Mouse (Mus musculus): Measurements from ENCODE around the gene Dlx6. TPM values are rescaled to one million over a fixed set of nuclear protein-coding genes. Genes with fewer than 3 reads are reported as not detected.

Dlx6 gene
- polyA plus RNA-seq, 1 experiment from 2014 or later, result not detected

DNA sequence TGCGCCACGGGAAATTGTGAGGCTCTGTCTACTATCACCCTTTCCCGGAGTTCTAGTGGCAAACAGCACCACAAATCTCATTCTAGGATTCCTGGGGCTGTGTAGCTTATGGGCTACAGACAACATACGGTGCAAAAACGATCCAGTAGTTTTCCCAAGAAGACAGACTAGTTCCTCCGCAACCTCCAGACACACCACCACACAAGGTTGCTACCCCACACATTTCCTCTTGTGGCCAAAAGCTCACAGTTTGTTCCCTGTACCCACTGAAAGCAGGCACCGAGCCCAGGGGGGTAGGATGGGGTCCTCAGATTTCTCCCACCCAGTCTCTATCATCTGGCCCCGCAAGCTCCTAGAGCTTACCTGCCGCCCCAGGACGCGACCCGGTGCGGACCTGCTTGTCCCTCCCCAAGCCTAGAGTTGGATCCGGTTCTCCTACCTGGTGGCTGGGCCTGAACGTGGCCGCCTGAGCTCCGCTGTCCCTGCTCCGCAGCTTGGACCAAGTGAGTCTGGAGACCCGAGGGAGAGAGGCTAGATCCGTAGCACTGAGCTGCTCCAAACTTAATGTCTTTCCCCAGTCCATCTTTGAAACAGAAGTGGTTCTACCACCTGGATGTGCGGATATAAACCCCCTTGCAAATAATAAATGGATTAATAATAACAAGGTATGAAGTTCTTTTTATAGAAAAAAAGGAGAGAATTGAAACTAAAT, 1.9 kb upstream of the Dlx6 start:
- no peak overlapping the region for H3K4me3 ChIP-seq
- H3K9ac ChIP-seq, result no peak overlapping the region
- no peaks in the 10 kb centered on the region for H3K9me3 ChIP-seq
- H3K27ac ChIP-seq, result no peak overlapping the region
- H3K27me3 ChIP-seq (replicated peaks), result peaks cover 92% of the 10 kb centered on the region
- H3K36me3 ChIP-seq, result no peaks in the 10 kb centered on the region
- under 1% methylated on average over 21 of the region's 21 CpGs for WGBS
- no peak overlapping the region for H3K4me2 ChIP-seq (replicated peaks)
- peaks cover 27% of the 10 kb centered on the region for H3K4me1 ChIP-seq
- no peak for ATAC-seq (ENCODE audit: low FRiP score, low read depth)

DNA sequence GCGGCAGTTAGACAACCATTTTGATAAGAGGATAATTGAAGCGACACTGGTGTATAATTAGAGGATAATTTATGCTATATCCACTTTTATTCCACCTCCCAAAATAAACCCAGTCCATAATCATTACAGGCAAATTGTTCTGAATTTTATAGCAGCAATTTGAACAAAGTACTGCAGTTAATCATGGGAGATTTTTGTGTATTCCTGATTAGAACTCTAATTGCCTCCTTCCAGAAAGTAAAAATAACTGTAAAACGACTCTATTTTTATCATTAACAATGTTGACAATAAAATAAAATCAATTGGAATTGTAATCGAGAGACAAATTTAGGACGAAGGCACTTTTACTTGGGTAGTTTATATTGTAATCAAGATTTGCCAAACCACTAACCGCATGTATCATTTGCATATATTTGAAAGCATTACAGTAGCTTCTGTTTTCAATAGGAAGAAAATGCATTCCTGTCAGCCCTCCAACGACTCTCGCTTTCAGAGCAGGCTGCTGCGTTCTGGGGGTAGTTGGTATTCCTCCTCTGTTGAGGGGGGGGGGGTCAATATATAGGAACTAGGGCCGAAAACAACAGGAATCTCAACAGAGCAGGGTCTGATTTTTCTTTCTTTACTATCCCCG, 1.2 kb upstream of the Dlx6 start:
- no peak overlapping the region; the same call in 1 of the 2 replicates for H3K4me3 ChIP-seq
- ATAC-seq (ENCODE audit: low FRiP score, low read depth), result no peak
- H3K27me3 ChIP-seq (replicated peaks), result peaks cover 92% of the 10 kb centered on the region
- no peaks in the 10 kb centered on the region for H3K36me3 ChIP-seq
- H3K4me2 ChIP-seq (replicated peaks), result no peak overlapping the region
- WGBS, result under 1% methylated on average over 11 of the region's 11 CpGs
- H3K9ac ChIP-seq, result no peak overlapping the region
- H3K9me3 ChIP-seq, result no peaks in the 10 kb centered on the region
- H3K27ac ChIP-seq, result no peak overlapping the region
- H3K4me1 ChIP-seq, result peaks cover 27% of the 10 kb centered on the region

DNA sequence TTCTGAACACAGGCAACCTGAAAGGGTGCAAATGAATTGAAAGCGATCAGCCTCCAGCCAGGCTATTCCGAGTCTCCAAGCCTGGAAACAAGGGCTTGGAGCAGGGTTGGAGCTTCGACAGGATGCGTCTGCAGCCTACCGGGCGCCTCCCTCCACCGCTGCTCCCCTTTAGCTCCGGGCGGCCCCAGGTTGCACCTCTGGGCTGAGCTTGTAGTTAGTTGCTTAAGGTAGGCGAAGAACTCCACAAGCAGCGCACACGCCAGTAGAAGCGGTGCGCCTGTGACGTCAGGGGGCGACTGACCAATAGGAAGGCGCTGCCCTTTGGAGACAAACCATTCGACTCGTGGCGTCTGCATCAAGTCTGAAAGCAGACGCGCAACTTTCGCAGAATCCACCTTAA, 523 bp upstream of the Dlx6 start:
- peaks cover 27% of the 10 kb centered on the region for H3K4me1 ChIP-seq
- WGBS, result under 1% methylated on average over 23 of the region's 23 CpGs
- no peaks in the 10 kb centered on the region for H3K9me3 ChIP-seq
- H3K36me3 ChIP-seq, result no peaks in the 10 kb centered on the region
- peak overlapping the region; percentile 36 for H3K4me3 ChIP-seq
- peaks cover 94% of the 10 kb centered on the region for H3K27me3 ChIP-seq (replicated peaks)
- peak overlapping the region; percentile 82 for H3K4me2 ChIP-seq (replicated peaks)
- no peak overlapping the region for H3K27ac ChIP-seq
- no peak overlapping the region for H3K9ac ChIP-seq
- ATAC-seq (ENCODE audit: low FRiP score, low read depth), result peak; percentile 78

DNA sequence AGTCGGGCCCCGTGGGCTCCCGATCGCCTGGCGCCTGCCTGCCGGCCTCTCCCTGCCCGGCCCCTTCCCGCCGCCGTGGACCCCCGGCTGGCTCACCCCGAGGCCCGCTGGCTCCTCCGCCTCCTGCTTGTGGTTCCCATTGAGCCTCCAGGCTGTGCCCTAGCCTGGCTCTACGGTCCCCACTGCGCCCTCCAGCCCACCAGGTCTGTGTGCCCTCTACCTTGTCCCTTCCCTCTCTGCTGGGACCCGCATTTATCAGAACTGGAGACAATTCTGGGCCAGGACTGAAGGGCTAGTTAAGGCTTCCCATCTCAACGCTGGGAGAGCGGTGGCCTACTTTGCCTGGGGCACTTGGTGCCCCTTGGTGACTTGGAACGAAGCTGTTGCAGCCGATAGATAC, 821 bp downstream of the Dlx6 start:
- WGBS, result 1% methylated on average over 21 of the region's 21 CpGs
- H3K4me3 ChIP-seq, result peak overlapping the region; percentile 36
- peaks cover 27% of the 10 kb centered on the region for H3K4me1 ChIP-seq
- H3K27ac ChIP-seq, result no peak overlapping the region
- ATAC-seq (ENCODE audit: low FRiP score, low read depth), result peak; percentile 48; the same call in 1 of the 2 replicates
- no peaks in the 10 kb centered on the region for H3K9me3 ChIP-seq
- no peak overlapping the region for H3K9ac ChIP-seq
- H3K27me3 ChIP-seq (replicated peaks), result peaks cover 93% of the 10 kb centered on the region
- H3K36me3 ChIP-seq, result no peaks in the 10 kb centered on the region
- peak overlapping the region; percentile 82 for H3K4me2 ChIP-seq (replicated peaks)

DNA sequence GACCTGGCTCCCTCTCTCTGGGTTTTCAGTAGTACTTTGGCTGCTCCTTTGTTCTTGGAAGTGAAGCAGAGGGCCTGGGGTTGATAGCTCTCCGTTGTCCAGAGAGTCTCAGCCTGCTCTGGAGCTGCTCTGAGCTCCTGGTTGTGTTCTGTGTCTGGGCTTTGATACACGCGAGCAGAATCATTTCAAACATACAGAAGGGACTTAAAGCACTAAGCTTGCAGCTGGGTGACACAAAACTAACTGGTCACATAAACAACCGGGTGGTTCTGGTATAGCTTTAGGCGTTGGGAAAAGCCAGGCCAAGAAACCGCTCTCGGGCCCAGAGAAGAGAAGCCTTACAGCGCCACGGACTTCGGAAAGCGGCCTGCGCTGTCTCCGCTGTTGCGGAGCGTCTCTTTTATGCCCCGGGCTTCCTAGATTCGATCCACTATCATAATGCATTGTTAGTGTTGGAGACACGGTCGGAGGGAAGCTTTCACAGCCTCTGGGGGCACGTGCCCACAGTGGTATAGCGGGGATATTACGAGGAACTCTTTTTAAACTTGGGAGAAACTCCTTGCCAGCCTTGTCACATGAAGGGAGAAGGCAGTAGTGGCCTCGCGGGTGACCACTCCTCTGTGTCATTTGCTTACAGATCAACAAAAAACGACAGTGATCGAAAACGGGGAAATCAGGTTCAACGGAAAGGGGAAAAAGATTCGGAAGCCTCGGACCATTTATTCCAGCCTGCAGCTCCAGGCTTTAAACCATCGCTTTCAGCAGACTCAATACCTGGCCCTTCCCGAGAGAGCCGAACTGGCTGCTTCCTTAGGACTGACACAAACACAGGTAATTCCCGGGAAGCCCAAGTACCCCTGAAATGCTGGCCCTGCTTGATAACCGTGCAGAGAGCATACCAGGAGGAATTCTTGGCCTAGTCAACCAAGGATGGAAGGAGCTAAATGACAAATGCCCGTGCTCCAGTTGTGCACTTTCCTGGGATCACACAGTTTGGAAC, 1.6 kb downstream of the Dlx6 start:
- Histone ChIP-seq H3K9me3 (no peaks in the 10 kb centered on the region), H3K27ac (no peak overlapping the region), H3K27me3 (replicated peaks) (peaks cover 91% of the 10 kb centered on the region), H3K36me3 (no peaks in the 10 kb centered on the region), H3K4me2 (replicated peaks) (no peak overlapping the region), H3K4me3 (no peak overlapping the region), H3K4me1 (peaks cover 27% of the 10 kb centered on the region), H3K9ac (no peak overlapping the region)
- under 1% methylated on average over 36 of the region's 36 CpGs for WGBS
- no peak for ATAC-seq (ENCODE audit: low FRiP score, low read depth)

DNA sequence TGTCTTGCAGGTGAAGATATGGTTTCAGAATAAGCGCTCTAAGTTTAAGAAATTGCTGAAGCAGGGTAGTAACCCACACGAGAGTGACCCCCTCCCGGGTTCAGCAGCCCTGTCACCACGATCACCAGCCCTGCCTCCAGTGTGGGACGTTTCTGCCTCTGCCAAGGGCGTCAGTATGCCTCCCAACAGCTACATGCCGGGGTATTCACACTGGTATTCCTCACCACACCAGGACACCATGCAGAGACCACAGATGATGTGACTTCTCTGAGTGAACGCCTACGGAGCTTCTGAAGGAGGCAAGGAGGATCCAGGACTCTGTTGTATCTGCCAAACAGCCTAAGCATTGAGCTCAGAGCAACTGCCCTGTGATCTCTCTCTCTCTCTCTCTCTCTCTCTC, 3.9 kb downstream of the Dlx6 start:
- Histone ChIP-seq H3K4me3 (no peak overlapping the region), H3K4me2 (replicated peaks) (no peak overlapping the region), H3K4me1 (peaks cover 19% of the 10 kb centered on the region), H3K27me3 (replicated peaks) (peaks cover 95% of the 10 kb centered on the region), H3K27ac (no peak overlapping the region), H3K36me3 (no peaks in the 10 kb centered on the region), H3K9ac (no peak overlapping the region), H3K9me3 (no peaks in the 10 kb centered on the region)
- ATAC-seq (ENCODE audit: low FRiP score, low read depth), result no peak
- WGBS, result 3% methylated on average over 9 of the region's 9 CpGs

DNA sequence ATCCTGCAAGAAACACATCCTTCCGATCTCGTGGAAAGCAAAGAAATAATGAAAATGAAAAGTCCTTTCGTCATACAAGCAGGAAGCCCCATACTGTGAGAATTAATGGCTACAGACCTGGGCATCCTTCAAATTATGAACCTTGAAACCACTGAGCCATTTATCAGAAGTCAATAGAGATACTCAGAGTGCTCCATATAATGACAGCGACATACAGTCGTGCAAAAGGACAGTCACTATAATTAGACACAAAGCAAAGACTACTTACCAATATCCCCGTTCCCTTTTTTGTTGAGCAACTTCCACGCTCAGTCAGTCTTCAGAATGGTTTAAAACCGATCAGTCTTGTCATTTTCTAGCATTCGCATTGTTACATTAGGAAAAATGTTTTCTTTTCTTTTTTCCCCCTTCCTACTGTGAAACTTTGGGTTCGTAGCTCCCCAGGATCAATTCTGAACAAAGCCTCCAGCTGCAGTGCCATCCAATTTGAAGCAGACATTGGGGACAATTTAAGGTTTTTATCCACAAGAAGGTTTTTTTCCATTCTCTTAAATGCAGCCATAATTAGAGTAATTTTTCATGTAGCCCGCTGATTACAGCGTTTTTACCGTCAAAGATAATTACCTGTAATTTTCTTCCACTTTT, 6.0 kb downstream of the Dlx6 start:
- WGBS, result 2% methylated on average over 13 of the region's 13 CpGs
- H3K4me2 ChIP-seq (replicated peaks), result no peak overlapping the region
- H3K9me3 ChIP-seq, result no peaks in the 10 kb centered on the region
- no peak for ATAC-seq (ENCODE audit: low FRiP score, low read depth)
- peaks cover 96% of the 10 kb centered on the region for H3K27me3 ChIP-seq (replicated peaks)
- H3K9ac ChIP-seq, result no peak overlapping the region
- no peak overlapping the region for H3K27ac ChIP-seq
- H3K4me1 ChIP-seq, result peaks cover under 1% of the 10 kb centered on the region
- no peak overlapping the region for H3K4me3 ChIP-seq
- H3K36me3 ChIP-seq, result no peaks in the 10 kb centered on the region

DNA sequence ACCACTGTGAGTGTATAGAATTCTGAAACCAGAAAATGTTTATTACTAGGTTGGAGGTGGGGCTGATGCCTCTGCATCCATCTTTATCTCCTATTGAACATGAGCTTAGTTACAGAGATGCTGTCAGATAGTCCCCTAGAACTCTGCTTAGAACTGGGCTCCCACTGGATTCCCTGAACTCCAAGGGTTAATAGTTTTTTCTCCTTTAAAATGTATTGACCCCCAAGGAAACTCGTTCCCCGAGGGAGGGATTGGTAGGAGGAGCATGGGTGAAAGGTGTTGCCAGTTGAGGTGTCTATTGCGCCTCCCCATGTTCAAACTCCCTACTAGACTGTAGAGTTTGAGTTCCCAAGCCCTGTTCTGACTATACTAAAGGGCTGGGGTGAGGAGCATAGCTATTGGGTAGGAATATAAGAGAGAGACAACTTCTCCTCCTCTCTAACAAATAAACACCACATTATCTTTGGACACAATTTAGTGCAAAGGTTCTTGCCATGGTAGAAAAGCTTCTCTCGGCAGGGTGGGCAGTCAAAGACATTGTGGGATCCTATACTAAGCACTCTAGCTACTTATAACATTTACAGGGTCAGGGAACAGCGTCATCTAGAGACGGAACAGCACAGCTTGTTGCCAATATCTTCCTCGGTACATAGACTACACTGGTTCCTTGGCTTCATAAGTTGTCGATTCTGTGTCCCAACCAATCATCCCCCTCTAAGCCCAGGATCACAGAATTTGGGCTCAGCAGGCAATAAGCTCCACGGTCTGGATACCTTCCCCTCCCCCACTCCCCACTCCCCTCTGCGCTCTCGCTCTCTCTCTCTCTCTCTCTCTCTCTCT, 7.0 kb downstream of the Dlx6 start:
- WGBS, result 2% methylated on average over 11 of the region's 11 CpGs
- Histone ChIP-seq H3K4me1 (no peaks in the 10 kb centered on the region; the same call in 1 of the 2 replicates), H3K27ac (no peak overlapping the region), H3K4me3 (no peak overlapping the region), H3K36me3 (no peaks in the 10 kb centered on the region), H3K4me2 (replicated peaks) (no peak overlapping the region), H3K9me3 (no peaks in the 10 kb centered on the region), H3K27me3 (replicated peaks) (peaks cover 96% of the 10 kb centered on the region), H3K9ac (no peak overlapping the region)
- ATAC-seq (ENCODE audit: low FRiP score, low read depth), result no peak

DNA sequence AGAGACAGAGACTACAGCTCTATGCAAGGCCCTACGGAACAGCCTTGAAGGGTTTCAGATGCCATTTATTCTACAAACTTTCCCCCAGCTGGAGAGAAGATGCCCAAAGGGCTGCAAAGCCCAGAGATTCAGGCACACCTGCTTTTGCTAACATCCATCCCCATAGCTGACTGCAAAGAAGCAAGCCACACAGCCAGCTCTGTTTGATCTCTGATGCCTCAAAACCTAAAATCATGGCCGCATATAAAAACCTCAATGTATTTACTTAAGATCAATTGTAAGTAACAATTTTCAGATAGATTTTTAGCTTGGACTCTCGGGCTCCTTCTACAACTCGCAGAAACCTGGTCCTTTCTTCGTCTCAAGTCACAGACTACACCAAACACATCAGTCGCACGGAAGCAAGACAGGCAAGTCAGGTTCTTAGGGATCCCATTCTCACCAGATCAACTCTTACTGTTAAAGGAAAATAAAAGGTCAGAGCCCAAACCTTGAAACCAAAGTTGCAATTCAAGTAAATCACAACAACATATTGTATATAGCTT, 7.8 kb downstream of the Dlx6 start:
- H3K36me3 ChIP-seq, result no peaks in the 10 kb centered on the region
- no peak overlapping the region for H3K4me3 ChIP-seq
- H3K9ac ChIP-seq, result no peak overlapping the region
- no peaks in the 10 kb centered on the region for H3K9me3 ChIP-seq
- H3K4me2 ChIP-seq (replicated peaks), result no peak overlapping the region
- H3K27ac ChIP-seq, result no peak overlapping the region
- 1% methylated on average over 7 of the region's 7 CpGs for WGBS
- peaks cover 96% of the 10 kb centered on the region for H3K27me3 ChIP-seq (replicated peaks)
- no peak for ATAC-seq (ENCODE audit: low FRiP score, low read depth)
- H3K4me1 ChIP-seq, result no peaks in the 10 kb centered on the region; the same call in 1 of the 2 replicates

DNA sequence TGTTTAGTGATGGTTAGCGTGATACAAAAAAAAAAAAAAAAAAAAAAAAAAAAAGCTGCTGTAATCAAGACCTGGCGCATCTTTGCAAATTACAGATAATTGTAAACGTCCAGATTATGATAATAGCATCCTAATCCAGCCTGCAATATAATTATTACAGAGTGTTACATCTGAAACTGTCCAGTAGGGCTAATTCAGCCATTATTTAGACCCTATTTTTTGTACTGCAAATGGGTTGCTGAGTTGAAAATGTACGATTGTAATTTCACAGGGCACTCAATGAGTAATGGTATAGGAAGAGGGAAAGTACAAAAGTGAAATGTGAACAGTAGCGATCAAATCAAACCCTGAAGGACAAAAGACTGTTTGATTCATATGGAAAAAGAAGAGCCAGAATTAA, 8.6 kb downstream of the Dlx6 start:
- Histone ChIP-seq H3K27ac (no peak overlapping the region), H3K27me3 (replicated peaks) (peaks cover 96% of the 10 kb centered on the region), H3K4me3 (no peak overlapping the region), H3K4me1 (no peaks in the 10 kb centered on the region; the same call in 1 of the 2 replicates), H3K9ac (no peak overlapping the region), H3K9me3 (no peaks in the 10 kb centered on the region), H3K4me2 (replicated peaks) (no peak overlapping the region), H3K36me3 (no peaks in the 10 kb centered on the region)
- ATAC-seq (ENCODE audit: low FRiP score, low read depth), result no peak
- 2% methylated on average over 5 of the region's 5 CpGs for WGBS

DNA sequence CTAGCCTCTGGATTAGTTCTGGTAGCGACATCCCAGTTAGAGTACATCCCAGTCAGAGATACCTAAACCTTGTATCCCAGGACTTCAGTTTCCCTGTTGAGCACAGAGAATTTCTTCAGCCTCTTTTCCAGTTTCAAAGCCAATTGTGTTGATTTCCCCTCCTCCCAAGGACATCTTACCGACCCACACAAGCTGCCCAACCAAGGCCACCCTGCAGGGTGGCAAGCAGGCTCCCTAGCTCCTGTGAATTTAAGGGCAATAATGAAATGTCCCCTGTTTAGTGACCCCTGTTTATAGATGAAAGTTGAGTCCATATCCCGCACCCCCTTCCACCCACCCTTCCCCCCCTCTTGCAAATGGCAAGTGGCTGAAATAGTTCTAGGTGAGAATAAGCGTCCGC, 9.7 kb downstream of the Dlx6 start:
- Histone ChIP-seq H3K27ac (no peak overlapping the region), H3K4me1 (no peaks in the 10 kb centered on the region; the same call in 1 of the 2 replicates), H3K36me3 (no peaks in the 10 kb centered on the region), H3K27me3 (replicated peaks) (peaks cover 97% of the 10 kb centered on the region), H3K9me3 (no peaks in the 10 kb centered on the region), H3K4me3 (no peak overlapping the region), H3K4me2 (replicated peaks) (no peak overlapping the region), H3K9ac (no peak overlapping the region)
- 0% methylated on average over 5 of the region's 5 CpGs for WGBS
- ATAC-seq (ENCODE audit: low FRiP score, low read depth), result no peak

Data from neural tube, embryonic 12.5 days (tissue).